Comparison of ENCODE assay signal across 21 mouse cellular contexts in genomic region chr17:50318810-50319209, GRCm38 (mm10). TPM values are rescaled to one million over a fixed set of nuclear protein-coding genes. Genes with fewer than 3 reads are reported as not detected.
DNase-seq lines count a peak whose midpoint lies in the region; ATAC-seq lines count a peak whose summit lies in the region.
"Had no signal": no experiment of that assay in that cellular context is flagged by ENCODE, and none has a peak within 500 bp of the region (broad histone marks: within the 10 kb centered on the region; RNA-seq: fewer than 3 reads in every experiment).

No protein-coding gene starts in this region.

- H3K4me2 ChIP-seq in liver, embryonic 11.5 days = no peak overlapping the region
- no peak overlapping the region for H3K4me2 ChIP-seq in liver, embryonic 12.5 days
- H3K4me2 ChIP-seq in liver, embryonic 16.5 days (ENCODE audit: low read depth, low read length) = no peak overlapping the region
- H3K4me2 ChIP-seq: embryonic facial prominence, embryonic 13.5 days; heart, embryonic 13.5 days; hindbrain, embryonic 12.5 days had no signal

- H3K27ac ChIP-seq in liver, embryonic 11.5 days (ENCODE audit: low read depth, low read length) = no peak overlapping the region
- no peak overlapping the region for H3K27ac ChIP-seq in liver, embryonic 12.5 days
- no peak overlapping the region for H3K27ac ChIP-seq in liver, embryonic 16.5 days (ENCODE audit: low read length)
- H3K27ac ChIP-seq: embryonic facial prominence, embryonic 13.5 days; gastrocnemius, adult 2 months; heart, embryonic 13.5 days; hindbrain, embryonic 12.5 days had no signal

- H3K9ac ChIP-seq in liver, embryonic 11.5 days (ENCODE audit: low read depth, low read length) = no peak overlapping the region
- no peak overlapping the region for H3K9ac ChIP-seq in liver, embryonic 12.5 days
- H3K9ac ChIP-seq in liver, embryonic 16.5 days (ENCODE audit: low read depth, low read length) = no peak overlapping the region
- H3K9ac ChIP-seq: embryonic facial prominence, embryonic 13.5 days; heart, embryonic 13.5 days; hindbrain, embryonic 12.5 days had no signal

- H3K4me1 ChIP-seq in liver, embryonic 11.5 days (replicated peaks; ENCODE audit: control insufficient read depth, insufficient read depth, low read length) = no peaks in the 10 kb centered on the region
- peaks cover 18% of the 10 kb centered on the region for H3K4me1 ChIP-seq in liver, embryonic 12.5 days
- H3K4me1 ChIP-seq in liver, embryonic 16.5 days (ENCODE audit: control insufficient read depth, low read depth, low read length) = no peaks in the 10 kb centered on the region
- H3K4me1 ChIP-seq: embryonic facial prominence, embryonic 13.5 days; hindbrain, embryonic 12.5 days had no signal

- H3K9me3 ChIP-seq in liver, embryonic 11.5 days (ENCODE audit: control insufficient read depth, low read length) = no peaks in the 10 kb centered on the region
- no peaks in the 10 kb centered on the region for H3K9me3 ChIP-seq in liver, embryonic 12.5 days (replicated peaks)
- no peaks in the 10 kb centered on the region for H3K9me3 ChIP-seq in liver, embryonic 16.5 days (replicated peaks; ENCODE audit: control insufficient read depth, low read length)
- H3K9me3 ChIP-seq: embryonic facial prominence, embryonic 13.5 days; heart, embryonic 13.5 days; hindbrain, embryonic 12.5 days had no signal

- no peak overlapping the region for H3K4me3 ChIP-seq in liver, embryonic 11.5 days (ENCODE audit: low read depth, low read length)
- H3K4me3 ChIP-seq in liver, embryonic 12.5 days = no peak overlapping the region
- H3K4me3 ChIP-seq in liver, embryonic 16.5 days (ENCODE audit: low read depth, low read length) = no peak overlapping the region
- H3K4me3 ChIP-seq: embryonic facial prominence, embryonic 13.5 days; gastrocnemius, adult 2 months; heart, embryonic 13.5 days; hindbrain, embryonic 12.5 days had no signal

- peak; percentile 70 for ATAC-seq in liver, embryonic 11.5 days (replicated peaks; ENCODE audit: low FRiP score)
- ATAC-seq in liver, embryonic 12.5 days = peak; percentile 18; the same call in 1 of the 2 replicates
- ATAC-seq in liver, embryonic 16.5 days (ENCODE audit: low read depth) = 0 out of 2 replicates have a peak, but pooled peaks have one; percentile 19
- ATAC-seq: forebrain, embryonic 14.5 days; hindbrain, embryonic 16.5 days had no signal

- no peaks in the 10 kb centered on the region for H3K27me3 ChIP-seq in liver, embryonic 11.5 days (replicated peaks; ENCODE audit: control insufficient read depth, insufficient read depth, low read length)
- H3K27me3 ChIP-seq in liver, embryonic 12.5 days (replicated peaks) = no peaks in the 10 kb centered on the region
- no peaks in the 10 kb centered on the region for H3K27me3 ChIP-seq in liver, embryonic 16.5 days (ENCODE audit: control insufficient read depth, insufficient read depth, low read depth, low read length)
- H3K27me3 ChIP-seq: CH12.LX; embryonic facial prominence, embryonic 13.5 days; heart, embryonic 13.5 days; hindbrain, embryonic 12.5 days had no signal

- peak; percentile 19 for DNase-seq in liver, embryonic 11.5 days (ENCODE audit: low spot score)
- no peak for DNase-seq in liver
- DNase-seq in layer of hippocampus, postnatal 36 days = no peak
- no peak for DNase-seq in thymus, adult 18-20 months
- DNase-seq in Muller cell, postnatal 12 days (ENCODE audit: inconsistent ontology term) = no peak
- DNase-seq: adrenal gland, postnatal 10 days; cerebellum, adult 11 months; cerebellum, adult 9-10 months; cerebellum, postnatal 25 days; gastrocnemius, adult 2 months; gastrocnemius, postnatal 25 days; heart, postnatal 4 days had no signal

- no peaks in the 10 kb centered on the region for H3K36me3 ChIP-seq in liver, embryonic 11.5 days (ENCODE audit: control insufficient read depth, insufficient read depth, low read length)
- no peaks in the 10 kb centered on the region for H3K36me3 ChIP-seq in liver, embryonic 12.5 days
- no peaks in the 10 kb centered on the region for H3K36me3 ChIP-seq in liver, embryonic 16.5 days (ENCODE audit: control insufficient read depth, insufficient read depth)
- H3K36me3 ChIP-seq: embryonic facial prominence, embryonic 13.5 days; heart, embryonic 13.5 days; hindbrain, embryonic 12.5 days had no signal

RNA-seq across cellular contexts. Expression of gene Dazl, which starts 25.4 kb away (rescaled TPM):
- 0.18 and 0.45 TPM in 2 replicates for polyA plus RNA-seq in liver, embryonic 11.5 days (2014; fragmentation: Nextera tagmentation; extraction: Ambion mirVana)
- 0.07 and 0.30 TPM in 2 replicates for polyA plus RNA-seq in liver, embryonic 12.5 days (2016; fragmentation: Nextera tagmentation; extraction: Ambion mirVana)
- polyA plus RNA-seq in liver, embryonic 16.5 days (2015; fragmentation: Nextera tagmentation; extraction: Ambion mirVana) = 0.06 and 0.07 TPM in 2 replicates
- total RNA-seq in layer of hippocampus, postnatal 36 days (2021) = 1 to 10 TPM; 3.0 to 3.4 TPM
- total RNA-seq: granulocyte monocyte progenitor cell, adult 5-6 weeks; heart, postnatal 4 days had no signal

Comparison
In these comparisons a context has a peak if more than half of its experiments do, and no peak if none do; other contexts are left out.
1. ATAC-seq: peak in every context shown above with its lines; median percentile 70 in liver, embryonic 11.5 days; 19 in liver, embryonic 16.5 days; 18 in liver, embryonic 12.5 days.